Mouse (Mus musculus): ENCODE results near the gene Chd5. TPM values are rescaled to one million over a fixed set of nuclear protein-coding genes. Genes with fewer than 3 reads are reported as not detected.

Chd5 gene
- polyA plus RNA-seq, 1 experiment from 2014 or later, result not detected

- Histone ChIP-seq H3K4me1 (ENCODE audit: control insufficient read depth, low read depth, low read length) (peaks cover 5% of the 10 kb centered on the region), H3K4me3 (ENCODE audit: low read depth, low read length) (no peak overlapping the region), H3K27me3 (ENCODE audit: control insufficient read depth, insufficient read depth, low read depth, low read length) (peaks cover 5% of the 10 kb centered on the region; the same call in 1 of the 2 replicates), H3K36me3 (ENCODE audit: control insufficient read depth, insufficient read depth) (no peaks in the 10 kb centered on the region), H3K27ac (ENCODE audit: low read length) (no peak overlapping the region), H3K9ac (ENCODE audit: low read depth, low read length) (no peak overlapping the region), H3K4me2 (ENCODE audit: low read depth, low read length) (no peak overlapping the region), H3K9me3 (replicated peaks; ENCODE audit: control insufficient read depth, low read length) (no peaks in the 10 kb centered on the region)
- 13% methylated on average over 9 of the region's 9 CpGs for WGBS (ENCODE audit: insufficient replicate concordance)
- ATAC-seq (ENCODE audit: low read depth), result 0 out of 2 replicates have a peak, but pooled peaks have one; percentile 3
These were observed 23.7 kb downstream of the Chd5 start for GRCm38 (mm10) chr4:152362180-152362579.

- no peak for ATAC-seq (ENCODE audit: low read depth)
- H3K27me3 ChIP-seq (ENCODE audit: control insufficient read depth, insufficient read depth, low read depth, low read length), result peaks cover 4% of the 10 kb centered on the region; the same call in 1 of the 2 replicates
- no peaks in the 10 kb centered on the region for H3K9me3 ChIP-seq (replicated peaks; ENCODE audit: control insufficient read depth, low read length)
- H3K4me3 ChIP-seq (ENCODE audit: low read depth, low read length), result no peak overlapping the region
- H3K9ac ChIP-seq (ENCODE audit: low read depth, low read length), result no peak overlapping the region
- H3K27ac ChIP-seq (ENCODE audit: low read length), result no peak overlapping the region
- peaks cover 5% of the 10 kb centered on the region for H3K4me1 ChIP-seq (ENCODE audit: control insufficient read depth, low read depth, low read length)
- no peaks in the 10 kb centered on the region for H3K36me3 ChIP-seq (ENCODE audit: control insufficient read depth, insufficient read depth)
- 54% methylated on average over 7 of the region's 7 CpGs for WGBS (ENCODE audit: insufficient replicate concordance)
- H3K4me2 ChIP-seq (ENCODE audit: low read depth, low read length), result no peak overlapping the region
These were observed 26.8 kb downstream of the Chd5 start for GRCm38 (mm10) chr4:152365228-152365627.

- 71% methylated on average over 17 of the region's 17 CpGs for WGBS (ENCODE audit: insufficient replicate concordance)
- no peak overlapping the region for H3K4me3 ChIP-seq (ENCODE audit: low read depth, low read length)
- no peak for ATAC-seq (ENCODE audit: low read depth)
- no peaks in the 10 kb centered on the region for H3K36me3 ChIP-seq (ENCODE audit: control insufficient read depth, insufficient read depth)
- no peak overlapping the region for H3K9ac ChIP-seq (ENCODE audit: low read depth, low read length)
- no peaks in the 10 kb centered on the region for H3K4me1 ChIP-seq (ENCODE audit: control insufficient read depth, low read depth, low read length)
- H3K4me2 ChIP-seq (ENCODE audit: low read depth, low read length), result no peak overlapping the region
- H3K9me3 ChIP-seq (replicated peaks; ENCODE audit: control insufficient read depth, low read length), result no peaks in the 10 kb centered on the region
- H3K27ac ChIP-seq (ENCODE audit: low read length), result no peak overlapping the region
- H3K27me3 ChIP-seq (ENCODE audit: control insufficient read depth, insufficient read depth, low read depth, low read length), result no peaks in the 10 kb centered on the region
These were observed 44.2 kb downstream of the Chd5 start for GRCm38 (mm10) chr4:152382528-152383252.

GRCm38 (mm10) chr4:152385644-152386043, 47.2 kb downstream of the Chd5 start:
- Histone ChIP-seq H3K4me2 (ENCODE audit: low read depth, low read length) (no peak overlapping the region), H3K27ac (ENCODE audit: low read length) (no peak overlapping the region), H3K36me3 (ENCODE audit: control insufficient read depth, insufficient read depth) (no peaks in the 10 kb centered on the region), H3K9ac (ENCODE audit: low read depth, low read length) (no peak overlapping the region), H3K27me3 (ENCODE audit: control insufficient read depth, insufficient read depth, low read depth, low read length) (no peaks in the 10 kb centered on the region), H3K4me1 (ENCODE audit: control insufficient read depth, low read depth, low read length) (no peaks in the 10 kb centered on the region), H3K9me3 (replicated peaks; ENCODE audit: control insufficient read depth, low read length) (no peaks in the 10 kb centered on the region), H3K4me3 (ENCODE audit: low read depth, low read length) (no peak overlapping the region)
- 37% methylated on average over 16 of the region's 16 CpGs for WGBS (ENCODE audit: insufficient replicate concordance)
- no peak for ATAC-seq (ENCODE audit: low read depth)

GRCm38 (mm10) chr4:152392192-152392591, 53.7 kb downstream of the Chd5 start:
- Histone ChIP-seq H3K4me1 (ENCODE audit: control insufficient read depth, low read depth, low read length) (no peaks in the 10 kb centered on the region), H3K36me3 (ENCODE audit: control insufficient read depth, insufficient read depth) (no peaks in the 10 kb centered on the region), H3K27me3 (ENCODE audit: control insufficient read depth, insufficient read depth, low read depth, low read length) (no peaks in the 10 kb centered on the region), H3K9me3 (replicated peaks; ENCODE audit: control insufficient read depth, low read length) (no peaks in the 10 kb centered on the region), H3K4me3 (ENCODE audit: low read depth, low read length) (no peak overlapping the region), H3K4me2 (ENCODE audit: low read depth, low read length) (no peak overlapping the region), H3K27ac (ENCODE audit: low read length) (no peak overlapping the region), H3K9ac (ENCODE audit: low read depth, low read length) (no peak overlapping the region)
- WGBS (ENCODE audit: insufficient replicate concordance), result 67% methylated on average over 5 of the region's 5 CpGs
- no peak for ATAC-seq (ENCODE audit: low read depth)

GRCm38 (mm10) chr4:152392627-152393026, 54.2 kb downstream of the Chd5 start:
- ATAC-seq (ENCODE audit: low read depth), result no peak
- no peak overlapping the region for H3K4me2 ChIP-seq (ENCODE audit: low read depth, low read length)
- 73% methylated on average over 17 of the region's 17 CpGs for WGBS (ENCODE audit: insufficient replicate concordance)

GRCm38 (mm10) chr4:152398926-152399325, 60.5 kb downstream of the Chd5 start:
- no peaks in the 10 kb centered on the region for H3K27me3 ChIP-seq (ENCODE audit: control insufficient read depth, insufficient read depth, low read depth, low read length)
- no peaks in the 10 kb centered on the region for H3K4me1 ChIP-seq (ENCODE audit: control insufficient read depth, low read depth, low read length)
- no peaks in the 10 kb centered on the region for H3K9me3 ChIP-seq (replicated peaks; ENCODE audit: control insufficient read depth, low read length)
- no peak overlapping the region for H3K4me2 ChIP-seq (ENCODE audit: low read depth, low read length)
- H3K9ac ChIP-seq (ENCODE audit: low read depth, low read length), result no peak overlapping the region
- ATAC-seq (ENCODE audit: low read depth), result no peak
- H3K36me3 ChIP-seq (ENCODE audit: control insufficient read depth, insufficient read depth), result no peaks in the 10 kb centered on the region
- no peak overlapping the region for H3K27ac ChIP-seq (ENCODE audit: low read length)
- WGBS (ENCODE audit: insufficient replicate concordance), result 62% methylated on average over 3 of the region's 3 CpGs
- H3K4me3 ChIP-seq (ENCODE audit: low read depth, low read length), result no peak overlapping the region

More at GRCm38 (mm10) chr4:152392627-152393026, 54.2 kb downstream of the Chd5 start:
- H3K9ac ChIP-seq (ENCODE audit: low read depth, low read length), result no peak overlapping the region
- no peak overlapping the region for H3K27ac ChIP-seq (ENCODE audit: low read length)
- H3K27me3 ChIP-seq (ENCODE audit: control insufficient read depth, insufficient read depth, low read depth, low read length), result no peaks in the 10 kb centered on the region
- no peaks in the 10 kb centered on the region for H3K4me1 ChIP-seq (ENCODE audit: control insufficient read depth, low read depth, low read length)
- no peaks in the 10 kb centered on the region for H3K36me3 ChIP-seq (ENCODE audit: control insufficient read depth, insufficient read depth)
- no peaks in the 10 kb centered on the region for H3K9me3 ChIP-seq (replicated peaks; ENCODE audit: control insufficient read depth, low read length)
- H3K4me3 ChIP-seq (ENCODE audit: low read depth, low read length), result no peak overlapping the region

- Histone ChIP-seq H3K4me1 (ENCODE audit: control insufficient read depth, low read depth, low read length) (no peaks in the 10 kb centered on the region), H3K27me3 (ENCODE audit: control insufficient read depth, insufficient read depth, low read depth, low read length) (no peaks in the 10 kb centered on the region), H3K27ac (ENCODE audit: low read length) (no peak overlapping the region), H3K9me3 (replicated peaks; ENCODE audit: control insufficient read depth, low read length) (no peaks in the 10 kb centered on the region), H3K36me3 (ENCODE audit: control insufficient read depth, insufficient read depth) (no peaks in the 10 kb centered on the region), H3K4me2 (ENCODE audit: low read depth, low read length) (no peak overlapping the region), H3K4me3 (ENCODE audit: low read depth, low read length) (no peak overlapping the region), H3K9ac (ENCODE audit: low read depth, low read length) (no peak overlapping the region)
- WGBS (ENCODE audit: insufficient replicate concordance), result 67% methylated on average over 6 of the region's 6 CpGs
- no peak for ATAC-seq (ENCODE audit: low read depth)
These were observed 66.7 kb downstream of the Chd5 start for GRCm38 (mm10) chr4:152405143-152405542.

GRCm38 (mm10) chr4:152405671-152406201, 67.3 kb downstream of the Chd5 start:
- no peaks in the 10 kb centered on the region for H3K4me1 ChIP-seq (ENCODE audit: control insufficient read depth, low read depth, low read length)
- H3K4me3 ChIP-seq (ENCODE audit: low read depth, low read length), result no peak overlapping the region
- no peak for ATAC-seq (ENCODE audit: low read depth)
- no peak overlapping the region for H3K4me2 ChIP-seq (ENCODE audit: low read depth, low read length)
- H3K27me3 ChIP-seq (ENCODE audit: control insufficient read depth, insufficient read depth, low read depth, low read length), result no peaks in the 10 kb centered on the region
- H3K36me3 ChIP-seq (ENCODE audit: control insufficient read depth, insufficient read depth), result no peaks in the 10 kb centered on the region
- H3K9me3 ChIP-seq (replicated peaks; ENCODE audit: control insufficient read depth, low read length), result no peaks in the 10 kb centered on the region
- H3K9ac ChIP-seq (ENCODE audit: low read depth, low read length), result no peak overlapping the region
- 64% methylated on average over 7 of the region's 7 CpGs for WGBS (ENCODE audit: insufficient replicate concordance)
- H3K27ac ChIP-seq (ENCODE audit: low read length), result no peak overlapping the region
